Mouse (Mus musculus) ES-CJ7 (cell line): ENCODE results near the gene Fgf2.

Experiments used
- DNase-seq: peaks from one replicate; pipeline ENCODE4 v3.0.0; 2011; ENCODE audit warnings: low read depth, low spot score

The Fgf2 gene

DNA sequence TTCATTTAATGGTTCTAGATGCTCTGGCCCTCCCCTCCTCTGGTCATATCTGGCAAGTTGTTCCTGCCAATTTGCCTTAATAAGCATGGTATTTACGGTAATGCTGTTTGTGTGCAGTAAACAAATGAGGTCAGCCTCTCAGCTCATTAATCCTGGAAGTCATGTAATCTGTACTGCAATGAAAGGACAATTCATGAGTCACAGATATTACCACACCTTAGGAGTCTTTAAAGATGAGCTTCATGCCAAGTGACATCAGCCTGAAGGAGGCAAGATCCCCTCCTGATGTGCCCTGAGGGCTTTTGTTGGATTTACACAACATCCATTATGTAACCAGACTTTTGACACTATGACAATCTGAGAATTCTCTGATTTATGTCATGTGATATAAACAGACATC, 6.6 kb downstream of the Fgf2 start:
- DNase-seq: no peak

DNA sequence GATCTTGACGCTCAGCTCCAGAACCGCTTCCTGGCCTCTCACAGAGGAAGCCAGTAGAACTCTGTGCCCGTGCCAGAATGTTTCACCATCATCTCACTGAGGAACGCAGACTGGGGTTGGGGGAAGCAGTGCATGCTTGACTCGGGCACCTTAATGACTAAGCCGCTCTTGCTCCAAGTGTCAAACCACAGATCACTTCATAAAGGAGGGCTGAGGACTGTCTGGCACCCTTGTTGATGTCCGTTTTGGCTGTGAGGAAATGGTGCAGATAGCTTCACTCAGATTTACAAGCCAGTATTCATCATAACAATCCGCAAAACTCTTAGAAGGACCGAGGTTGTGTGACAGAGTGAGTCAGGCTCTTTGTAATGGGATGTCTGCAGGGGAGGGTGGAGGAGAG, 12.6 kb downstream of the Fgf2 start:
- no peak for DNase-seq

DNA sequence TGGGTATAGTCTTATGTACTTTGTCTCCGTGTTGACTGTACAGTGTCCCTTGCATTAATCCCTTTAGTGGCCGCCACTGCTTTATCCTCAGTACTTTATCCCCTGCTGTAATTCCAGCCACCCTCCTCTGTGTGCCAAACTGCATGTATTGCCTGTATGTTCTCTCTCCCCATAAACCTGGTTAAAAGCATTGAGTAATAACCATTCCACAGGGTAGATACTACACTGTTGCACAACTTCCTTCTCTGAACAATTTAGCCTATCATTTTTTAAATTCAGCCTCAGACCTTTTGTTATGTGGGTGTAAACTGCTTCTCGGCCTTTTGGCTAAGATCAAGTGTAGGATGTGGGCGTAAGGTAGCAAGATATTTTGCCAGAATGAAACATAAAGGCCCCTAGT, 17.0 kb downstream of the Fgf2 start:
- DNase-seq: no peak

GRCm38 (mm10) chr3:37365976-37366375, 17.8 kb downstream of the Fgf2 start:
- no peak for DNase-seq

GRCm38 (mm10) chr3:37366381-37367053, 18.4 kb downstream of the Fgf2 start:
- DNase-seq: no peak

GRCm38 (mm10) chr3:37370407-37370806, 22.3 kb downstream of the Fgf2 start:
- DNase-seq: no peak

DNA sequence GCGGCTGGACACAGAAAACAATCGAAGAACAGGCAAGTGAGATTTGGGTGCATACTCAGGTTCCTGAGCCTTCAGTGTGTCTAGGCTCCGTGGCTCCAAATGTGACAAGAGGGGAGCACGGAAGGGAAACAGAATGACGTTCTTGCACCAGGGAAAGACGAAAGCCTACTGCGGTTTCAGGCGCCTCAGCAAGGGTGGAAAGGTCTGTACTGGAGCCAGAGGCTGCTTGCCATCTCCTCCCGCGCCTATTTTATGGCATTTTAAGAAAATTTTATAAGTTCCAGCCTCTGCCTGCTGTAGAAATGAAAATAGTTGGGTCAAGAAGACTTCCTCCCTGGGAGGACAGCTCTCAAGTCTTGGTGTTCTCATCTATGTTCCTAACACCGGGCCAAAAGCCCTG, 25.6 kb downstream of the Fgf2 start:
- DNase-seq: no peak

- DNase-seq: no peak
These were observed 29.8 kb downstream of the Fgf2 start for GRCm38 (mm10) chr3:37377926-37378325.

GRCm38 (mm10) chr3:37378412-37378811, 30.3 kb downstream of the Fgf2 start:
- DNase-seq: no peak

- peak; percentile 4 for DNase-seq
These were observed 31.1 kb downstream of the Fgf2 start for GRCm38 (mm10) chr3:37379201-37379600.

DNA sequence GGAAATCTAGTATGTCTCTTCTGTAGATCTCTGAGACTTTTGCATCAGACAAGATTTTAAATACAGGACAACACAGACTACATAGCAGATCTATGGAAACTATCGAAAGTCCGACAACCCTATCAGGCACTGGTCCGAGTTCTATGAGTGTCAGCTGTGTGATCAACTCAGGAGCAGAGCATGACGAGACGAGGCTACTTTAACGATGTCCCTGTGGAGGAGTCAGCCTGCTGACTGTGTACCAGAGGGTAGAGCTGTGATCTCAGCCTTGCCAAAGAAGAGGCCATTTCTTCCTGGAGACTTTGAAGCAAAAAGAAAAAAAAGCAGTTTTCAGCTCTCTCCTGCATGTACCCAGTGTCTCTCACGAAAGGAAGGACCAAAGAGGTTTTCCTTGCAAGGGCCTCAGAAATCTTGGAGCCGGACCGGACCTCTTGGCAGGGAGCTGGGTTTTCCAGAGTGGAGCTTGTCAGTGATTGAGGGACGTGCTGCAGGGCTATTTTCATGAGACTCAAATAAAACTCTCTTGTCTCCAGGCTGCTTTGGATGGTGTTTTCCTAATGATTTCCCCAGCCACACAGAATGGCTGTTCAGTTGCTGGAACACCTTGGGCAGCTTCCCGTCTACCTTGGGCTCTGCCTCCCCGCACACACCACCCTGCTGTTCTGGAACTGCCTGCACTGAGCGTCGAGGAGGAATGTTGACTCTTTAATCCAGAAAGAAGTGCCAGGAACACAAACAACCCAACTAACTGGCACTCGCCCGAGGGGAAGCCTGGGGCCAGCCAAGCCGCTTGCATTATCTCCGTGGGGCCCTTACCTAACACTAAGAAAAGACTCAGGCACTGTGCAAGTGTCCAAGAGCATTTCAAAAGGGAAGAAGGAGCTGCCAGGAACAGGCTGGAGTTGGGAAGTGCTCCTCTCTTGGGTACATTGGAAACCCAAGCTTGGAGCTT, 32.1 kb downstream of the Fgf2 start:
- DNase-seq: no peak

GRCm38 (mm10) chr3:37381457-37381856, 33.3 kb downstream of the Fgf2 start:
- DNase-seq: no peak

- no peak for DNase-seq
These were observed 35.1 kb downstream of the Fgf2 start for GRCm38 (mm10) chr3:37383096-37383765.

- DNase-seq: no peak
These were observed 39.2 kb downstream of the Fgf2 start for GRCm38 (mm10) chr3:37387310-37387709.

DNA sequence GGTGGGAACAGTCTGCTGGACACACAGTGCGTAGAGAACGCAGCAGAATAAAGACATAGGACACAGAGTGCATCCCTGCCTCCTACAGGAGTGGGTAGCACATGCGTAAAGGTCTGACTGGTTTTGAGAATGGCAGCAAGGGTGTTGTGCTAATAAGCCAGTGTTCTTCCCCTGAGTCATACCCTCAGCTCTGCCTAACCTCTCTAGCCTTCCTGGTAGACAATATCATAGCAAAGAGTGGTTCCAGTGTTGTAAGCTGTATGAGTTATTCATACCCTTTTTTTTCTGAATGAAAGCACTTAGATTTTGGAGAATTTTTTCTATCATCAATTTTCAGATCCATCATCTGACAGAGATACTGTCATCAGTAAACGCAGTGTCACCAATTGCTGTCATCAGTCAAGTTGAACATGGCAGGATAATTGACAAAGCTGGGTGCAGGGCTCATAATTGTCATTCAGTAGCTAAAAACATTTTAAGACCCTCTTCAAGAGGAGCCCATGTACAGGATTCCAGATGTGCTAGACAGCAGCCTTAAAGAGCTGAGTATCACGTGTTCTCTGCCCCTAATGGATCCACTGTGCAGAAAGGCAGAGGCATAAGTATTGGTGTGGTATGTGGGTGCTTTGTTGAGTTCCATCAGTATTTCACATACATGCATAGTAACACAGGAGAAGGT, 48.9 kb downstream of the Fgf2 start:
- DNase-seq: no peak

DNA sequence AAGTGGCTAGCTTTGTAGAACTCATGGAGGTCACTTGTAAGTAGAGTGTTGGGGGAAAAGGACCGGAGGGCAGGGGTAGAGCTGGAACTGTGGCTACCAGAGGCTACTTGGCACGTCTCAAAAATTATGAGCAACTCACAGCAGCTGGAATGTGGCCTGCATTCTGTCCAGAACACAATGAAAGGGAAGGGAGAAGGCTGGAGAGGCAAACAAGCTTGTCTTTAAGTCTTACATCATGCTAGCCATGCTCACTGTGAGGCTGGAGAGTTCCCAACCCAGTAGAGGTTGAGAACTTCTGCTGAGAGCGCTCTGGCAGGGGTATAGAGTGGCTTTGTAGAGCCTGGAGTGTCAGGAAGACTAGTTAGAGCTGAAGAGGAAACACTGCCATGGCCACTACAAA, 49.5 kb downstream of the Fgf2 start:
- no peak for DNase-seq

DNA sequence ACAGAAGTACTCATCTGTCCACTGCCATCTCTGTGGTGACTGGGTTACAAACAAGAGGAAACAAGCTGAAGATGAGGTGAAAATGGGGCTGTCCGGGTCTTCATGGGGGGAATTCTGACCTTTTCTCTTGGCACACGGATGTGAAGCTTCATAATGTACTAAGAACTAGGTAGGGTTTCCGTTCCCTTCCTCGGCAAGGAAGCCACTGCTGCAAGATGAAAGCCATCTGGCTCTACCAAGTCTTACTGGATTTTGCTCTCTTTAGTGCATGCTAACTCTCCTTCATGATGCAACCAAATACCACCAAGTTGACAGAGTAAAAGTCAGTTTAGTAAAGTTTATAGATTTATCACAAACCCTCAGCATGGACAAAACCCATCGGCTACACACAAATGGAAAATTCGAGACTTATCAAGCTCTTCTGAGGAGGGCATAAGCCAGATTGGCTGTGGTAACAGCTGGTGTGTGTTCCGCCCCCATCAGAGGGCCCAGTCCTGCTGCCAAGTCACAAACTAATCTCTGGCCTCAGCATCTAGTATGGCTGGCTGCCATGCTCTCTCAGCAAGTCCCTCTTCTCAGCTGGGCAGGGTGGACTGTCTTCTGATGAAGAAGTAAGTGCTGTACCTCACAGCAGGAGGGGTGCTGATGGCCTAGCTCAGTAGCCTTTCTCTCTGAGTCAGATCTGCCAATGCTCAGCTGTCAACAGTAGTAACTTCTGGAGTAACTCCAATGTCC, 50.7 kb downstream of the Fgf2 start:
- DNase-seq: no peak

- no peak for DNase-seq
These were observed 53.8 kb downstream of the Fgf2 start for GRCm38 (mm10) chr3:37401729-37402610.

DNA sequence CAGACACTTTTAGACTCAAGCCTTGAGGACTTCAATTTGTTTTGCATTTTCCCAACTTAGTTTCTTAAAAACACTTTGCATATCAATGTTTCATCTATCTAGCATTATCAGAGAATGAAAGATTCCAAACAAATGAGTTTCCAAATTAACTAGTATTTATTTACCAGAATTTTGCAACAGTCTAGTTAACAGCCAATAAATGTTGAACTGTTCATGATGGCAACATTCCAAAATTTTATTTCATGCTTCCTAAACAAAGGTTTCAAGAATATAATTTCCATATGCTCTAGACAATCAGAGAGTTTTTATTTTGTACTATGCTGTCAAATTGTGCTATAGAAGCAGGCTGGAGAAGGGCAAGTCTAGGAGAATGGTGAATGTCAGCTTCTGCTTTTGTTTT, 59.5 kb downstream of the Fgf2 start:
- no peak for DNase-seq

DNA sequence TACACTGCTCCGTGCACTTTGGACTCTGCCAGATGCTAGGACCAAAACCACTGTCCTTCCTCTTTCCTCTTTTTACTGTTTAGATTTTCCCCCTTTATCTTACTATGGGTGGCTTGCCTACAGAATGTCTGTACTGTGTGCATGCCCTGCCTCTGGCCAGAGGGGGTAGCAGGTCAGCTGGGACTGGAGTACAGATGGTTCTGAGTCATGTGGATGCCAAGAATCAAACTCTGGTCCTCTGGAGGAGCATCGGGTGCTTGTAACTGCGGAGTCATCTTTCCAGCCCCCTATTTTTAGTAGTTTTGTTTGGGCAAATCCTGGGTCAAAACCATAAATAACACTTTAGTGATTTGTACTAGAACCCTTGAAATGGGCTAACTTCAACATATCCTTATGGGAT, 65.3 kb downstream of the Fgf2 start:
- DNase-seq: no peak
